Mouse (Mus musculus): ENCODE measurements around the gene Cyp2t4. TPM values are rescaled to one million over a fixed set of nuclear protein-coding genes. Genes with fewer than 3 reads are reported as not detected.
A peak's percentile ranks its signal among the peaks of the same experiment; 100 is the strongest.

Gene Cyp2t4
- polyA plus RNA-seq, 1 experiment from 2014 or later = 0.20 TPM

DNA sequence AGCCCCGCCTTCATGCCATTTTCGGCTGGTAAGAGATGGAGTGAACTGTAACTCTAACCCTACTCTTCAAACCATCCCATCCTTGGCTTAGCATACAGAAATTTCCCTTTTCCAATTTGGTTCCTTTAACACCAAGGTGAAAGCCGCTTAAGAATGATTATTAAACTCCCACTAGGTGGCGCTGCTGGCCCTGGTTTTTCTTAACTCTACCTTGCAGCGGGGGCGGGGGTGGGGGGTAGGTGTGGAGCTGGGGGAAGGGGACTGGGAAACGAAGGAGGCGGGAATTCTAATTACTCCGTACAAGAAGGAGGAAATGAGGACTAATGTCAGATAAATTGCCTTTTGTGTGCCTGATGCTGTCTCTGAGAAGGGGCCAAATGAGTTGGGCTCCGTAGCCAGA lies 20.9 kb upstream of the Cyp2t4 start:
- DNase-seq (peak; percentile 83), ATAC-seq (ENCODE audit: insufficient read depth) (no peak)
- Histone ChIP-seq H3K4me3 (ENCODE audit: low read depth, low read length) (no peak overlapping the region), H3K27ac (ENCODE audit: low read depth) (no peak overlapping the region), H3K4me2 (peak overlapping the region; percentile 11; the same call in 1 of the 2 replicates), H3K27me3 (ENCODE audit: insufficient read depth, low read length) (no peaks in the 10 kb centered on the region), H3K36me3 (ENCODE audit: insufficient read depth) (no peaks in the 10 kb centered on the region), H3K9me3 (ENCODE audit: low read depth, low read length) (no peaks in the 10 kb centered on the region), H3K4me1 (ENCODE audit: insufficient read depth) (no peaks in the 10 kb centered on the region; the same call in 1 of the 2 replicates), H3K9ac (no peak overlapping the region)
- WGBS = 13% methylated on average over 10 of the region's 10 CpGs
- TF ChIP-seq CTCF (IDR thresholded peaks at IDR 0.05; ENCODE audit: low read depth) = peak; percentile 62

DNA sequence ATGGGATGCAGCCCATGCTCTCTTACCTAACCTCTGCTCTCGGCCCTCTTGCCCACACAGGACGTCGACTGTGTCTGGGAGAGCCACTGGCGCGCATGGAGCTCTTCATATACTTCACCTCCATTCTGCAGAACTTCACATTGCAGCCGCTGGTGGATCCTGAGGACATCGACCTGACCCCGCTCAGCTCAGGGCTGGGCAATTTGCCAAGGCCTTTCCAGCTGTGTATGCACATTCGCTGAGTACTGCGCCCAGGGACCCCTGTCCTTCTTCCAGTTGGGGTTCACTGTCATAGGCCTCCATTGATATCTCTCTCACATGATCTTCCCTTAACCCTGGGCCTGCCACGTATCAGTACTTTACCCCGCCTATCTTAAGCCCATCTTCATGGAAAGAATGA lies 20.4 kb upstream of the Cyp2t4 start:
- H3K9me3 ChIP-seq (ENCODE audit: low read depth, low read length) = no peaks in the 10 kb centered on the region
- no peaks in the 10 kb centered on the region for H3K27me3 ChIP-seq (ENCODE audit: insufficient read depth, low read length)
- TF ChIP-seq CTCF (IDR thresholded peaks at IDR 0.05; ENCODE audit: low read depth) = no peak
- peak; percentile 78 for DNase-seq
- whole genome bisulfite sequencing = 37% methylated on average over 12 of the region's 12 CpGs
- H3K27ac ChIP-seq (ENCODE audit: low read depth) = no peak overlapping the region
- H3K4me3 ChIP-seq (ENCODE audit: low read depth, low read length) = no peak overlapping the region
- H3K4me2 ChIP-seq = peak overlapping the region; percentile 11; the same call in 1 of the 2 replicates
- no peak overlapping the region for H3K9ac ChIP-seq
- ATAC-seq (ENCODE audit: insufficient read depth) = peak; percentile 41; the same call in 1 of the 2 replicates
- H3K36me3 ChIP-seq (ENCODE audit: insufficient read depth) = no peaks in the 10 kb centered on the region
- no peaks in the 10 kb centered on the region; the same call in 1 of the 2 replicates for H3K4me1 ChIP-seq (ENCODE audit: insufficient read depth)

DNA sequence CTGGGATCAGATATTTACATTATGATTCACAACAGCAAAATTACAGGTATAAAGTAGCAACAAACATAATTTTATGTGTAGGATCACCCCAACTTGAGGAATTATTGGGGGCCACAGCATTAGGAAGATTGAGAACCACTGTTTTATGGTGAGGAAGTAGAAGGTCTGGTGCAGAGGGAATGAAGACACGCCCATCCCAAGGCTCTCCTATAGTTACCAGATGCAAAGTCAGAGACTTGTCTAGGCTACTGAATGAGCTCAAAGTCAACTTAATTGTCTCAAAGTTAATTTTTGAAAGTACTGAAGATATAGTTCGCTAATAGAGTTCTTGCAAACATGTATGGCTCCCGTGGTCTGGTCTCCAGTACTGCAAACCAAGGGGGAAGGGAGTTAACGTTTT lies 19.8 kb upstream of the Cyp2t4 start:
- no peak overlapping the region for H3K4me3 ChIP-seq (ENCODE audit: low read depth, low read length)
- 75% methylated on average over 4 of the region's 4 CpGs for WGBS
- no peak overlapping the region for H3K27ac ChIP-seq (ENCODE audit: low read depth)
- H3K4me2 ChIP-seq = no peak overlapping the region
- ATAC-seq (ENCODE audit: insufficient read depth) (no peak), DNase-seq (no peak)
- no peak overlapping the region for H3K9ac ChIP-seq
- H3K9me3 ChIP-seq (ENCODE audit: low read depth, low read length) = no peaks in the 10 kb centered on the region
- H3K4me1 ChIP-seq (ENCODE audit: insufficient read depth) = no peaks in the 10 kb centered on the region; the same call in 1 of the 2 replicates
- no peaks in the 10 kb centered on the region for H3K27me3 ChIP-seq (ENCODE audit: insufficient read depth, low read length)
- H3K36me3 ChIP-seq (ENCODE audit: insufficient read depth) = no peaks in the 10 kb centered on the region
- no peak for TF ChIP-seq CTCF (IDR thresholded peaks at IDR 0.05; ENCODE audit: low read depth)

DNA sequence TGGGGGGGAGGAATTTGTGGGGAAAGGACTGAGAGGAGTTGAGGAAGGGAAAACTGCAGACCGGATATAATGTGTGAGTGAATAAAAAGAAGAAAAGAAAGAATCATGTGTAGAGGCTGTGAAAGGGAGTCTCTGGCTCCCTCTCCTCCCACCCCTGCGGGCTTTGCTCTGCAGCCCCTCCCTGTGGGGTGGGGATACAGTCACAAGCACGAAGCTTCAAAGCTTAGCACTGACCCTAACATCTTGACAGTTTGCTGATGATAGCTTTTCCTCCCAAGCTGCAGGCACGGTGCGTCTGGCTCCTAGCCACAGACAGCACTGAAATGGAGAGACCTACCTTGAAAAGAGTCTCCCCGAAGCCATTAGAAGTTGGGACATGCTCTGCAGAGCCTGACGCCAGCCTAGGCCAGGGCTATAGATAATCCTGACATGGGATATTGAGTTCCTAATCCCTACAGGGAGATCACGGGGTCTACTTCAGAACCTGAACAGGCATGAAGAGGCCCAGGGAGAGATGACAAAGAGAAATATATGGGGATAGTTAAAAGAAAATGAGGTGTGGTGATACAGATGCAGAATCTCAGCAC lies 17.0 kb upstream of the Cyp2t4 start:
- no peaks in the 10 kb centered on the region for H3K36me3 ChIP-seq (ENCODE audit: insufficient read depth)
- ATAC-seq (ENCODE audit: insufficient read depth) (peak; percentile 31; the same call in 1 of the 2 replicates), DNase-seq (no peak)
- H3K27me3 ChIP-seq (ENCODE audit: insufficient read depth, low read length) = no peaks in the 10 kb centered on the region
- no peak overlapping the region for H3K27ac ChIP-seq (ENCODE audit: low read depth)
- TF ChIP-seq CTCF (IDR thresholded peaks at IDR 0.05; ENCODE audit: low read depth) = no peak
- WGBS = 35% methylated on average over 8 of the region's 8 CpGs
- H3K9ac ChIP-seq = no peak overlapping the region
- H3K9me3 ChIP-seq (ENCODE audit: low read depth, low read length) = no peaks in the 10 kb centered on the region; the same call in 1 of the 2 replicates
- H3K4me1 ChIP-seq (ENCODE audit: insufficient read depth) = no peaks in the 10 kb centered on the region; the same call in 1 of the 2 replicates
- no peak overlapping the region for H3K4me2 ChIP-seq
- no peak overlapping the region for H3K4me3 ChIP-seq (ENCODE audit: low read depth, low read length)

DNA sequence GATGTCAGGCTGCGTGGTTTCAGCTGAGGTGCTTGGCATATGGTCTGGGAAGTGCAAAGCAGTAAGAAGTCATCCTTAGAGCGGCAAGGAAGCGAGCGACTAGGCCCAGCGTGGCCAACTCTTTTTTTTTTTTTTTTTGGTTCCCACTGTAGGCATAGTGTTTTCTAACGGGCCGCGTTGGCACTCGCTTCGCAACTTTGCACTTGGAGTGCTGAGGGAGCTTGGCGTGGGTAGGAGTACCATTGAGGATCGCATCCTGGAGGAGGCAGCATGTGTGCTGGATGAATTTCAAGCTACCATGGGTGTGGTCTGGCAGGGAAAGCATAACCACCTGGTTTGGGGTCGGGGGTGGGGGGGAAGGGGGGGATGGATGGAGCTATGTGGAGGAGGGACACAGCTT lies 2.5 kb downstream of the Cyp2t4 start:
- no peak overlapping the region for H3K4me2 ChIP-seq
- no peak overlapping the region for H3K4me3 ChIP-seq (ENCODE audit: low read depth, low read length)
- 79% methylated on average over 13 of the region's 13 CpGs for WGBS
- H3K36me3 ChIP-seq (ENCODE audit: insufficient read depth) = peaks cover 36% of the 10 kb centered on the region
- DNase-seq = no peak
- ATAC-seq (ENCODE audit: insufficient read depth) = no peak
- H3K9ac ChIP-seq = no peak overlapping the region
- H3K27ac ChIP-seq (ENCODE audit: low read depth) = no peak overlapping the region
- H3K9me3 ChIP-seq (ENCODE audit: low read depth, low read length) = no peaks in the 10 kb centered on the region
- no peaks in the 10 kb centered on the region for H3K4me1 ChIP-seq (ENCODE audit: insufficient read depth)
- TF ChIP-seq CTCF (IDR thresholded peaks at IDR 0.05; ENCODE audit: low read depth) = no peak
- H3K27me3 ChIP-seq (ENCODE audit: insufficient read depth, low read length) = no peaks in the 10 kb centered on the region

DNA sequence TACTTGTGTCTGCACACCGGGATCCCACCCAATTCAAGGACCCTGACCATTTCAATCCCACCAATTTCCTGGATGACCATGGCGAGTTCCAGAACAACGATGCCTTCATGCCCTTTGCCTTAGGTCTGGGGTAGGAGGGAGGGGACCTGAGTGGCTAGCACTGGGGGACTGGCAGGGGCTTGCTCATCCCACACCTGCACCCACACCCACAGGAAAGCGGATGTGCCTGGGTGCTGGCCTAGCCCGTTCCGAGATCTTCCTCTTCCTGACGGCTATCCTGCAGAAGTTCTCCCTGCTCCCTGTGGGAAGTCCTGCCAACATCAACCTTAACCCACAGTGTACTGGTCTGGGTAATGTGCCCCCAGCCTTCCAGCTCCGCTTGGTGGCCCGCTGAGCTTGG lies 4.7 kb downstream of the Cyp2t4 start:
- Histone ChIP-seq H3K9me3 (ENCODE audit: low read depth, low read length) (no peaks in the 10 kb centered on the region), H3K27ac (ENCODE audit: low read depth) (no peak overlapping the region), H3K4me2 (no peak overlapping the region), H3K9ac (no peak overlapping the region), H3K4me3 (ENCODE audit: low read depth, low read length) (no peak overlapping the region), H3K36me3 (ENCODE audit: insufficient read depth) (peaks cover 57% of the 10 kb centered on the region), H3K27me3 (ENCODE audit: insufficient read depth, low read length) (no peaks in the 10 kb centered on the region), H3K4me1 (ENCODE audit: insufficient read depth) (0 out of 2 replicates have a peak, but pooled peaks cover 3% of the 10 kb centered on the region)
- no peak for ATAC-seq (ENCODE audit: insufficient read depth)
- TF ChIP-seq CTCF (IDR thresholded peaks at IDR 0.05; ENCODE audit: low read depth) = no peak
- WGBS = 92% methylated on average over 9 of the region's 9 CpGs
- no peak for DNase-seq

DNA sequence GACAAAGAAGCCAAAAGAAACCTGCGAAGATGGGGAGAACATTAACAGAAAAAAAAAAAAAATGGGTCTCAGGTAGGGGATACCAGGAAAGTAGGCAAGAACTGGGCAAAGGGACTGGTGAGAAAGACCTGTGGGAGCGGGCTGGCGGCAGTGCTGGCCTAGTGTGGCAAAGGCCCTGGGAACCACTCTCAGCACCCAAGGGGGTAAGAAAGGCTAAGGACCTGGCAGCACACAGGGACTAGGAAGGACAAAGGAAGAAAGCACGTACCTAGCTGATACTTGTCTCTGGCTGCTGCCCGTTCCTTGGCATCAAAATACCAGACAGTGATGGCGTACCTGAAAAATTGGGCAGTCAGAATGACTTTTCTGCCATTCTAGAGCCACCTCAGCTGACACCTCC lies 5.7 kb downstream of the Cyp2t4 start:
- Histone ChIP-seq H3K27ac (ENCODE audit: low read depth) (no peak overlapping the region), H3K4me1 (ENCODE audit: insufficient read depth) (peaks cover 12% of the 10 kb centered on the region; the same call in 1 of the 2 replicates), H3K4me2 (no peak overlapping the region), H3K9ac (no peak overlapping the region), H3K9me3 (ENCODE audit: low read depth, low read length) (no peaks in the 10 kb centered on the region), H3K27me3 (ENCODE audit: insufficient read depth, low read length) (no peaks in the 10 kb centered on the region), H3K4me3 (ENCODE audit: low read depth, low read length) (no peak overlapping the region), H3K36me3 (ENCODE audit: insufficient read depth) (peaks cover 67% of the 10 kb centered on the region)
- DNase-seq (no peak), ATAC-seq (ENCODE audit: insufficient read depth) (no peak)
- 95% methylated on average over 6 of the region's 6 CpGs for WGBS
- TF ChIP-seq CTCF (IDR thresholded peaks at IDR 0.05; ENCODE audit: low read depth) = no peak

Data from lung, embryonic 14.5 days (tissue).